Mouse (Mus musculus) brown adipose tissue, adult 24 weeks (tissue): ENCODE data around the gene Mrap2. TPM values are rescaled to one million over a fixed set of nuclear protein-coding genes. Genes with fewer than 3 reads are reported as not detected.
"Not testable (repeated sequence)": the region's sequence is repeated elsewhere in the genome, so short reads cannot be mapped to it uniquely, and the experiment has no call there.

Experiments
- H3K27ac ChIP-seq: fragments of 200-500 bp; replicated peaks from 2 replicates; pipeline ENCODE4 v1.5.1; 2012; ENCODE audit warnings: low read depth, mild to moderate bottlenecking, low read length
- H3K4me1 ChIP-seq: fragments of 200-500 bp; 2 replicates; pipeline ENCODE4 v1.6.1; 2012; ENCODE audit warnings: low read length, mixed read lengths; ENCODE audit not compliant: control insufficient read depth, insufficient read depth, insufficient read length
- H3K4me3 ChIP-seq: fragments of 200-500 bp; 2 replicates; pipeline ENCODE4 v1.5.1; 2012; ENCODE audit warnings: low read depth, mild to moderate bottlenecking, low read length, moderate library complexity; ENCODE audit not compliant: insufficient read depth
- polyA plus RNA-seq: library from polyadenylated mRNA; stranded (reverse); fragments of >200 nt; gene quantifications from 2 replicates; pipeline ENCODE4 v1.2.4, GENCODE M21; 2012; ENCODE audit not compliant: missing spikeins, insufficient read depth, insufficient read length

Mrap2 gene
- polyA plus RNA-seq, result not detected in 2 replicates

DNA sequence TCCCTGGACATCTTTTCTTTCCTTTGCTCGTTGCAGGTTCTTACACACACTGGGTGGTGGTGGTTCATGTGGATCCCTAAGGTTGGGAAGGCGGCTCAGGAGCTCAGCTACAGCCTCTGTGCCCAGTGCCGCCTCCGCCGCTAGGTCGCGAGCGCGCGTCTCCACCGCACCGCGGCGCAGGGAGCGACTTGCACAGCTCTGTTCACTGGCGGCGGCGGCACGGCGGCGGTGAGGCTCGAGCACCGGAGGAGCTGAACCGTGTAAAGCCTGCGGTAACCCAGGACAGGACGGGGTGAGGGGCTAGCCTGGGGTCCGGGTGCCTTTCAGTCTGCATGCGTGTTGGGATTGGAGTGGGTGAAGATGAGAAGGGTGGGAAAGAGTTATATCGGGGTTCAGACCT is at the start of gene Mrap2:
TSS of gene Mrap2 (plus strand) at position 201 of the 400 bp plus-strand sequence.
- no peak within 1 kb of the TSS for H3K4me3 ChIP-seq
- H3K4me1 ChIP-seq, result no peaks in the 10 kb centered on the region
- H3K27ac ChIP-seq, result no peak within 1 kb of the TSS

GRCm38 (mm10) chr9:87097989-87098388 is 46.1 kb upstream of the Mrap2 start:
- H3K4me3 ChIP-seq, result no peak overlapping the region
- H3K4me1 ChIP-seq, result no peaks in the 10 kb centered on the region
- H3K27ac ChIP-seq, result no peak overlapping the region

DNA sequence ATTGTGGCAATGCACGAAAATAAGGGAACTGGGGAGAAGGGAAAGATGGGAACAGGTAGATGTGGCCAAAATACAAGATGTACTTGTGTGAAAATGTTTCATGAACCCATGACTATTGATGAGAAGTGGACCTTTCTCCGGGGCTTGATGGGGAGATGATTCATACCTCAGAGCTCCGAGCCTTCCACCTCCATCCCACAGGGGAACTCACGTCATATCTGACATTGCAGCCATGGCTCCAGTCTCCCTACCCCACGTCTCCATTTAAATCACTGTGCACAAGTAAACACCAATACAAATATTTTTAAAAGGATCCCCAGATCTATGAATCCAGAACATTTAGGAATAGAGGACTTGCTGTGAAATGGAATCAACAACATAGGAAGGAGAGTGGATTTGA is 29.1 kb upstream of the Mrap2 start:
- Histone ChIP-seq H3K4me1 (no peaks in the 10 kb centered on the region), H3K4me3 (no peak overlapping the region), H3K27ac (no peak overlapping the region)

DNA sequence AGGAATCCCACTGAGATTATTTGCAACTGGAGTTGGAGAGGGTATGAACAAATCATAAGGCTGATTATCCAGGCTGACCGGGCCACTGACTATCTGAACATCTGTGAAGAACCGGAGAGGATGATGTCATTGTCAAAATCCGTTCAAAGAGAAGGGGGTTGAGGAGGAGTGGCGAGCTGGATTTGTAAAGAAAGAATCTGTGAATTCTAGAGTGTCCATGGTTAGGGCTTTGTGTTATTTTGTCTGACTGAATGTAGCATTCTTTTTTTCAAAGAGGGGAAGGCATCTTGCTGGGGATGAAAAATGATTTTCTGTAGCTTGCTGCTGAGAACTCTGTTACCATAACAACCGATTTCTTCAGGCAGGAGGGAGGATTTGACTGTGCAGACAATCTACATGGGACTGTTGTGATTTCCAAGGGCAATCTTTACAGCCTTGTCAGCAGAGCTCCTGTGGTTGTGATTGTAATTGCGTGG is 28.6 kb upstream of the Mrap2 start:
- H3K4me1 ChIP-seq, result no peaks in the 10 kb centered on the region
- no peak overlapping the region for H3K4me3 ChIP-seq
- H3K27ac ChIP-seq, result no peak overlapping the region

GRCm38 (mm10) chr9:87115978-87116377 is 28.1 kb upstream of the Mrap2 start:
- no peak overlapping the region for H3K4me3 ChIP-seq
- no peak overlapping the region for H3K27ac ChIP-seq
- no peaks in the 10 kb centered on the region for H3K4me1 ChIP-seq

DNA sequence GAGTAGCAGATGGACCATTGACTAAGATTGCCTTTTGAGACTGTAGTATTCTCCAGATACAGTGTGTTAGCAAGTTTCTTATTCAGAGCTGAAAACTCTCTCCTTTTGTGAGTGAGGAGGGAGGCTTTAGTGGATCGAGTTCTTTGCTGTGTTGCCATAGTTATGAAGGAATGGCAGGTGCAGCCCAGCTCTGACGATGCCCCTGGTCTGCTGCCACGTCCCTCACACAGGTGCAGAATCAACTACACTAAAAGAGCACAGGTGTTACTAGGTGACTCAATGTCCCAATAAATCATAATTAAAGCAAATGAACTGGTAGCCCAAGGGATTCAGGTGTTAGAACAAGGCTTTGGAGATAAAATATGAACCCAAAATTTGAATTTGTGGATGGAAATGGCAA is 25.1 kb upstream of the Mrap2 start:
- no peak overlapping the region for H3K27ac ChIP-seq

DNA sequence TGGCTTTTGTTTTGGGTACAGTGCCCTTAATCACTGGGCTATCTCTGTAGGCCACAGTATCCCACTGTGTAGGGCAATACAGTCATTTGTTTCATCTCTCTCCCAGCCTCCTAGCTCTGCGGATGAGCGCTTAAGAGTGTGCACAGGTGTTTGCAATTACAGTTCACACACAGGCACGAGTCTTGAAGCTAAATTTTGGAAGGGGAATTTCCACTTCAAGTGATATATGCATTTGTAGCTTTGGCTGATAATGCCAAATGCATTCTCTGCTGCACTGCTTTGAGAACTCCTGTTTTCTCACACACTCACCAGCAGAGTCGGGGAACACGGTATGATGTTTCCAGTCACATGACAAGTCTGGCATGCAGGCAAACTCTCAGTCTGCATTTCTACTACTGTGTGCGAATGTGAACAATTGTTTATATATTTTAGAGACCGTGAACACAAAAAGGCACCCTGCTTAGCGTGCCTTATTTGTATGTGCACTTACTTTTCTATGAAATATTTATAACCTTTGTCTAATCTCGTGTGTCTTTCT is 22.1 kb upstream of the Mrap2 start:
- no peak overlapping the region for H3K4me3 ChIP-seq
- no peaks in the 10 kb centered on the region for H3K4me1 ChIP-seq
- no peak overlapping the region for H3K27ac ChIP-seq

More for the DNA sequence above, 25.1 kb upstream of the Mrap2 start:
- Histone ChIP-seq H3K4me3 (no peak overlapping the region), H3K4me1 (no peaks in the 10 kb centered on the region)

DNA sequence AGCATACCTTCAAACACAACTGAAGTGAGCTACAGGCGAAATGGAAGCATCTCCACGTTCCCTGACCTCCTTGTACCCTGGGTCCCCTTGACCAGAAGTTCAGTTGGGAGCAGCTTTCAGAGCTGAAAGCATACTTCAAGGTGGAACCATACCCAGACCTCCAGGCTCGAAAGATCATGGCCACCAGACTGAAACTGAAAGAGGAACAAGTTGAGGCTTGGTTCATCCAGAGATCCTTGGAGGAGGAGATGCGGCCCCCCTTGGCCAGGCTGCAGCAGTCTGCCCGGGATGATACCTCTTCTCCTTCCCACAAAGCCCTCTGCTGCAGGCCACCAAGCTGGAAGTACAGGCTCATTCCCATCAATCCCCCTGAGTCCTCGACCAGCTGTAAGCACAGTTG is 17.1 kb upstream of the Mrap2 start:
- not testable (repeated sequence) for H3K4me3 ChIP-seq, H3K4me1 ChIP-seq, H3K27ac ChIP-seq

- no peak overlapping the region for H3K27ac ChIP-seq
- no peaks in the 10 kb centered on the region for H3K4me1 ChIP-seq
These were observed 8.1 kb upstream of the Mrap2 start for GRCm38 (mm10) chr9:87135765-87136558.

DNA sequence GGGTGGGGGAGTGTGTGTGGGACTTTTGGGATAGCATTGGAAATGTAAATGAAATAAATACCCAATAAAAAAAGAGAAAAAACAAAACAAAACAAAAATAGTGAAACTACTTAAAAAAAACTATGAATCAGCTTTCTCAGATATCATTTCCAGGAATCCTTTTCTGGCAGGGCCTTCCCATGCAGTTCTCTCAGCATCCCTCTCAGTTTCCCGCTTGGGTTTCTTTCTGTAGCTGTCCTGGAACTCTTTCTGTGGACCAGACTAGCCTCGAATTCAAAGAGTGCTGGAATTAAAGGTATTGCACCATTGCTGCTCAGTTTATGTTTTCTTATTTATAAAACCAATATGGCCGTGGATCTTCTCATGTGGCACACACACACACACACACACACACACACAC is 1.0 kb upstream of the Mrap2 start:
- H3K4me1 ChIP-seq, result no peaks in the 10 kb centered on the region
- no peak overlapping the region for H3K4me3 ChIP-seq
- no peak overlapping the region for H3K27ac ChIP-seq

More at GRCm38 (mm10) chr9:87135765-87136558, 8.1 kb upstream of the Mrap2 start:
- H3K4me3 ChIP-seq, result no peak overlapping the region

DNA sequence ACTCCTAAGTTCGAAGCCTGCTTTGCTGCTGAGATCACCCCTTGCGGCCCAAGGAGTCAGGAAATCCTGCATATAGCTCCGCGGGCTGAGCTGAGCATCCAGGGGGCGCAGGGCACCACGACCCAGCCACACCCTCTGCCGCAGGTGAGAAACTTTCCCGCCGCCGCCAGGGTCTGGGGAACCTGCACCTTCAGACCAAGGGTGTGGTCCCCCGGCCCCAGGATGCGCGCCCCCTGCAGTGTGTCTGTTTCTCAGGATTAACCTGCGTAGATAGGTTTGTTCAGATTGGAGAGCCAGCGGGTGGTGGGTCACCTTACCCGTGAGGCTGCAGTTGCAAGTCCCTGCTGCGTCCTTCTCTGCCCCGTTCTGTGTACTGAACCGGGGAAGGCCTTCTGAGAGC is 426 bp downstream of the Mrap2 start:
- Histone ChIP-seq H3K27ac (no peak overlapping the region), H3K4me3 (no peak overlapping the region), H3K4me1 (no peaks in the 10 kb centered on the region)

- Histone ChIP-seq H3K27ac (no peak overlapping the region), H3K4me1 (no peaks in the 10 kb centered on the region), H3K4me3 (no peak overlapping the region)
These were observed 1.1 kb downstream of the Mrap2 start for GRCm38 (mm10) chr9:87145180-87145579.

- Histone ChIP-seq H3K4me3 (no peak overlapping the region), H3K4me1 (no peaks in the 10 kb centered on the region), H3K27ac (no peak overlapping the region)
These were observed 1.6 kb downstream of the Mrap2 start for GRCm38 (mm10) chr9:87145671-87146070.

DNA sequence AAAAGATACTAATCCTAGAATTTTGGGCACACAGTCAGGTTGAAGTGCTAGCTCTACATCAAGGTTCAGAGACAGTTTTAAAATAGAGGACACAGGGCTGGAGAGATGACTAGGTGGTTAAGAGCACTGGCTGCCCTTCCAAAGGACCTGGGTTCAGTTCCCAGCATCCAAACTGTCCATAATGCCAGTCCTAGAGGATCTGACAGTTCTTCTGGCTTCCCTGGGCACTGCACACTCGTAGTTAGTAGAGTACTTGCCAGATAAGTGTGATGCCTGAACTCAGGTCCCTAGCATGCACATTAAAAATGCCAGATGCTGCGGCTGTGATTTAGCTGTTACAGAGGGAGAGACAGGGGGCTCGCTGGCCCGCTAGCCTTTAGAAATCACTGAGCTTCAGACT is 2.3 kb downstream of the Mrap2 start:
- Histone ChIP-seq H3K4me1 (no peaks in the 10 kb centered on the region; the same call in 1 of the 2 replicates), H3K4me3 (no peak overlapping the region), H3K27ac (no peak overlapping the region)

DNA sequence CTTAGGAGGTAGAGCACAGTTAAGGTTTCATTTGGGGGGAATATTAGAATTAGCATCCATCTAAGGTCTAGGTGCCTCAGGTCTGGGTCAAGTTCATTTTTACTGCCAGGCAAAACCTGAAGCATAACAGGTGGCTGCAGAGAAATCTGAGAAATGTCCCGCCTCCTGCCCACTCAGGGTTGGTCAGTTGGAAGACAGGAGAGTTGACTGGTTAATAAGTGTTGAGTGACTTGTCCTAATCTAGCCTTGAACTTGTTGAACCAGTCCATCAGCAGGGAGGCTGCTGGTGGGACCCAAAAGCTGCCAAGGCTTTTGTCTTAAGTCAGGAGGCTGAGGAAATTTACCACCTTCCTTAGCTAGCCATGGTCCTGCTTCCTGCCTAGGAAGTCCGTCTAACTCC is 3.8 kb downstream of the Mrap2 start:
- Histone ChIP-seq H3K4me3 (no peak overlapping the region), H3K27ac (no peak overlapping the region), H3K4me1 (no peaks in the 10 kb centered on the region; the same call in 1 of the 2 replicates)
